Mouse (Mus musculus): ENCODE measurements at regions not wholly inside any gene's neighbourhood (a gene's known extent, or its start where the extent isn't known, plus 50 kb on each side); places are given as distances from the start of the nearest gene placed in this dataset.

- Histone ChIP-seq H3K4me3 (ENCODE audit: low read length) (no peak overlapping the region), H3K9me3 (ENCODE audit: low read length) (no peaks in the 10 kb centered on the region), H3K4me1 (ENCODE audit: insufficient read depth, low read length) (no peaks in the 10 kb centered on the region), H3K36me3 (ENCODE audit: insufficient read depth, low read length) (no peaks in the 10 kb centered on the region), H3K27ac (no peak overlapping the region), H3K9ac (replicated peaks; ENCODE audit: low read length) (no peak overlapping the region), H3K27me3 (ENCODE audit: insufficient read depth, low read length) (no peaks in the 10 kb centered on the region), H3K4me2 (ENCODE audit: low read depth, low read length) (no peak overlapping the region)
- ATAC-seq (no peak), DNase-seq (ENCODE audit: low spot score) (no peak)
- 67% methylated on average over 8 of the region's 8 CpGs for WGBS
- TF ChIP-seq CTCF (IDR thresholded peaks at IDR 0.05; ENCODE audit: low read depth) = no peak
Measured at GRCm38 (mm10) chr4:98223429-98223828, 159.7 kb downstream of the Tm2d1 start.

- no peak for TF ChIP-seq CTCF (IDR thresholded peaks at IDR 0.05; ENCODE audit: low read depth)
- DNase-seq (ENCODE audit: low spot score) = no peak
- H3K4me1 ChIP-seq (ENCODE audit: insufficient read depth, low read length) = no peaks in the 10 kb centered on the region
- H3K9ac ChIP-seq (replicated peaks; ENCODE audit: low read length) = no peak overlapping the region
- H3K4me2 ChIP-seq (ENCODE audit: low read depth, low read length) = no peak overlapping the region
- no peak for ATAC-seq
- H3K27ac ChIP-seq = no peak overlapping the region
- no peaks in the 10 kb centered on the region for H3K27me3 ChIP-seq (ENCODE audit: insufficient read depth, low read length)
- no peaks in the 10 kb centered on the region for H3K9me3 ChIP-seq (ENCODE audit: low read length)
- no peaks in the 10 kb centered on the region for H3K36me3 ChIP-seq (ENCODE audit: insufficient read depth, low read length)
- 86% methylated on average over 4 of the region's 4 CpGs for WGBS
- H3K4me3 ChIP-seq (ENCODE audit: low read length) = no peak overlapping the region
Measured at GRCm38 (mm10) chr4:98221566-98221965, 161.5 kb downstream of the Tm2d1 start.

GRCm38 (mm10) chr4:98215218-98215617, 167.9 kb downstream of the Tm2d1 start:
- DNase-seq (ENCODE audit: low spot score) (no peak), ATAC-seq (no peak)
- H3K4me2 ChIP-seq (ENCODE audit: low read depth, low read length) = no peak overlapping the region
- H3K36me3 ChIP-seq (ENCODE audit: insufficient read depth, low read length) = no peaks in the 10 kb centered on the region
- no peak overlapping the region for H3K27ac ChIP-seq
- no peaks in the 10 kb centered on the region for H3K9me3 ChIP-seq (ENCODE audit: low read length)
- H3K4me1 ChIP-seq (ENCODE audit: insufficient read depth, low read length) = no peaks in the 10 kb centered on the region
- no peak overlapping the region for H3K4me3 ChIP-seq (ENCODE audit: low read length)
- no peaks in the 10 kb centered on the region for H3K27me3 ChIP-seq (ENCODE audit: insufficient read depth, low read length)
- WGBS = 69% methylated on average over 5 of the region's 5 CpGs
- H3K9ac ChIP-seq (replicated peaks; ENCODE audit: low read length) = no peak overlapping the region
- no peak for TF ChIP-seq CTCF (IDR thresholded peaks at IDR 0.05; ENCODE audit: low read depth)

- Histone ChIP-seq H3K4me3 (ENCODE audit: low read length) (no peak overlapping the region), H3K27ac (no peak overlapping the region), H3K4me2 (ENCODE audit: low read depth, low read length) (no peak overlapping the region), H3K27me3 (ENCODE audit: insufficient read depth, low read length) (no peaks in the 10 kb centered on the region), H3K36me3 (ENCODE audit: insufficient read depth, low read length) (no peaks in the 10 kb centered on the region), H3K9me3 (ENCODE audit: low read length) (no peaks in the 10 kb centered on the region), H3K4me1 (ENCODE audit: insufficient read depth, low read length) (no peaks in the 10 kb centered on the region), H3K9ac (replicated peaks; ENCODE audit: low read length) (no peak overlapping the region)
- 88% methylated on average over 8 of the region's 8 CpGs for WGBS
- ATAC-seq (no peak), DNase-seq (ENCODE audit: low spot score) (no peak)
- no peak for TF ChIP-seq CTCF (IDR thresholded peaks at IDR 0.05; ENCODE audit: low read depth)
Measured at GRCm38 (mm10) chr4:98207446-98207845, 175.7 kb downstream of the Tm2d1 start.

- TF ChIP-seq CTCF (IDR thresholded peaks at IDR 0.05; ENCODE audit: low read depth) = no peak
- no peak overlapping the region for H3K9ac ChIP-seq (replicated peaks; ENCODE audit: low read length)
- ATAC-seq = no peak
- no peak for DNase-seq (ENCODE audit: low spot score)
- H3K4me3 ChIP-seq (ENCODE audit: low read length) = no peak overlapping the region
- H3K36me3 ChIP-seq (ENCODE audit: insufficient read depth, low read length) = no peaks in the 10 kb centered on the region
- H3K27ac ChIP-seq = no peak overlapping the region
- H3K4me2 ChIP-seq (ENCODE audit: low read depth, low read length) = no peak overlapping the region
- no peaks in the 10 kb centered on the region for H3K4me1 ChIP-seq (ENCODE audit: insufficient read depth, low read length)
- no peaks in the 10 kb centered on the region for H3K9me3 ChIP-seq (ENCODE audit: low read length)
- 53% methylated on average over 6 of the region's 6 CpGs for WGBS
- no peaks in the 10 kb centered on the region for H3K27me3 ChIP-seq (ENCODE audit: insufficient read depth, low read length)
Measured at GRCm38 (mm10) chr4:98206245-98206970, 176.7 kb downstream of the Tm2d1 start.

GRCm38 (mm10) chr4:98203129-98203528, 180.0 kb downstream of the Tm2d1 start:
- no peak for TF ChIP-seq CTCF (IDR thresholded peaks at IDR 0.05; ENCODE audit: low read depth)
- no peaks in the 10 kb centered on the region for H3K27me3 ChIP-seq (ENCODE audit: insufficient read depth, low read length)
- H3K9ac ChIP-seq (replicated peaks; ENCODE audit: low read length) = no peak overlapping the region
- no peak overlapping the region for H3K27ac ChIP-seq
- no peak for ATAC-seq
- no peak overlapping the region for H3K4me2 ChIP-seq (ENCODE audit: low read depth, low read length)
- no peak overlapping the region for H3K4me3 ChIP-seq (ENCODE audit: low read length)
- H3K9me3 ChIP-seq (ENCODE audit: low read length) = no peaks in the 10 kb centered on the region
- no peaks in the 10 kb centered on the region for H3K36me3 ChIP-seq (ENCODE audit: insufficient read depth, low read length)
- 80% methylated on average over 3 of the region's 3 CpGs for WGBS
- no peak for DNase-seq (ENCODE audit: low spot score)
- no peaks in the 10 kb centered on the region for H3K4me1 ChIP-seq (ENCODE audit: insufficient read depth, low read length)

GRCm38 (mm10) chr4:98202232-98202631, 180.9 kb downstream of the Tm2d1 start:
- no peak for DNase-seq (ENCODE audit: low spot score)
- TF ChIP-seq CTCF (IDR thresholded peaks at IDR 0.05; ENCODE audit: low read depth) = no peak
- H3K9me3 ChIP-seq (ENCODE audit: low read length) = no peaks in the 10 kb centered on the region
- WGBS = 84% methylated on average over 2 of the region's 2 CpGs
- no peak overlapping the region for H3K9ac ChIP-seq (replicated peaks; ENCODE audit: low read length)
- no peak overlapping the region for H3K4me3 ChIP-seq (ENCODE audit: low read length)
- no peak overlapping the region for H3K4me2 ChIP-seq (ENCODE audit: low read depth, low read length)
- ATAC-seq = no peak
- no peaks in the 10 kb centered on the region for H3K4me1 ChIP-seq (ENCODE audit: insufficient read depth, low read length)
- no peak overlapping the region for H3K27ac ChIP-seq
- H3K27me3 ChIP-seq (ENCODE audit: insufficient read depth, low read length) = no peaks in the 10 kb centered on the region
- no peaks in the 10 kb centered on the region for H3K36me3 ChIP-seq (ENCODE audit: insufficient read depth, low read length)

Measured in hindbrain, postnatal 0 days (tissue).